Mouse (Mus musculus): ENCODE data around the gene Ksr1.

GRCm38 (mm10) chr11:79056891-79057290, 89.3 kb downstream of the Ksr1 start:
- TF ChIP-seq EP300 (IDR thresholded peaks at IDR 0.05; ENCODE audit: low read depth) (no peak), CTCF (IDR thresholded peaks at IDR 0.05; ENCODE audit: low read depth) (no peak)

All from liver, postnatal 0 days (tissue).